Mouse (Mus musculus): ENCODE measurements around the gene Ccin.

Ccin gene

DNA sequence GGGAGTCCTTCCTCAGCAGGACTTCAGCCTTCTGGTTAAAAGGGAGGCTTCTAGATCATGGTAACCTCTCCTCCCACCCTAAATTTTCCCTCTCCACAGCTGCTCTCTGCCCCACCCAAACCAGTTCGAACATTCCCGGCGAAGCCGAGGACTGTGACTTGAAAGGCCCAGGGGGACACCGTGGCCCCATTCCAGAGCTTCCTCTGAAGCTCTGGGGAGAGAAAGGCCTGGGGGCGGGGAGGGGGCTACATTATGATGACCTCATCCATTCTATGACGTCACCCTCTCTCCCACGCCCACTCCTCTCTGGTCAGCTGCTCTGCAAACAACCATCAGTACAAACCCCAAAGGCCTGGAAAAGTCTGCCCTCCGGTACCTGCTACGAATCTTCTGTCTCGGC, at the start of gene Ccin:
Gene Ccin (plus strand): TSS at position 303 of the 400 bp plus-strand sequence.
- no peak for DNase-seq (ENCODE audit: low spot score in 2 of 2)

DNA sequence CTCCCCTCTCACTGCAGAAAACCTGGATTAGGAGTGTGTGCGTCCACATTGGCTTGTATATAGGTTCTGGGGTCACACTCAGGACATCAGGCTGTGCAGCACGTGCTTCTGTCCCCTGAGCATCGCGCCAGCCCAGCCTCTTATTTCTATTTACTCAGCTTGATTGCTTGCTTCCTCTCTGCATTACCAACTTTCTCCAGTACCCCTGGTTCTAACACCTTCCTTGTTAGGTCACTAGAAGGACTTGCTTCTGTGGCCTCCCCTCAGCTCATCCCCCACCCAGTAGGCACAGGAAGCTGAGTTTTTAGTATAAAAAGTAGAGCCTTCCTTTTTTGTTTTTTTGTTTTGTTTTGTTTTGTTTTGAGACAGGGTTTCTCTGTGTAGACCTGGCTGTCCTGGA, 47.1 kb upstream of the Ccin start:
- DNase-seq (ENCODE audit: low spot score in 2 of 2), result no peak

DNA sequence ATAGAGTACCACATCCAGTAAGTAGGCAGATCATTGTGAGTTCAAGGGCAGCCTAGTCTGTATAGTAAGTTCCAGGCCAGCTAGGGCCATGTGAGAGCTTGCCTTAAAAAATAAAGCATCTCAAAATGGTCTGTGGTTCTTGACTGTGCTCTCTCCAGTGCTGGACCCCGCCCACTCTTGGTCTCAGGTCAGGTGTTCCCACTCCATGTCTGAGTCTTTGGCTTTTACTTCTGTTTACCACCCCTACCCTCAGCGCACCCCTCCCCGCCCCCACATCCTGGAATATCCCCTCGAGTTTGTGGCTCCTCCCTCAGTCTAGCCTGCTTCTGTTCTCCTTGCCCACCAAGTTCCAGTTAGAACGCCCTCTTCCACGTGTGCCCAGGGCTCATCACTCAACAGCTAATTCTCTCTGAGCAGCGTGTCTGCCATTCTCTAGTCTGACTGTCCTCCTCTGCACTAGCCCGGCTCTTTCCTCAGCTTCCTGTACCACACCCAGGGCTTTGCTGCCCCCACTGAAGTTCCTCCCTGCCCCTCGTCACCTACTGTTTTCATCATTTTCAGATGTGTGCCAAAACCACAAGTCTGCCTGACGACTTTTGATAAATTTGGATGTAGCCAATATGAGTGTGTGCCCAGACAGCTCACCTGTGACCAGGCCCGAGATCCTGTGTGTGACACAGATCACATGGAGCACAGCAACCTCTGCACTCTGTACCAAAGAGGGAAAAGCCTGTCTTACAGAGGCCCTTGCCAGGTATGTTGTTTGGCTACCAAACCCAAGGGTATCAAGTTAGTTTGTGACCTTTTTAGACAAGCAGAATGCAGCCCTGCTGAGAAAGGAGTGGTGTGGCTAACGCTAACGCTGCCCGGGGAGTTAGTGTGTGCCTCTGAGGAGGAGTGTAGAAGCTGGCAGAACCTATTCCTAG, 46.3 kb upstream of the Ccin start:
- DNase-seq (ENCODE audit: low spot score in 2 of 2), result peak in 1 of 2 experiments; percentile 29

DNA sequence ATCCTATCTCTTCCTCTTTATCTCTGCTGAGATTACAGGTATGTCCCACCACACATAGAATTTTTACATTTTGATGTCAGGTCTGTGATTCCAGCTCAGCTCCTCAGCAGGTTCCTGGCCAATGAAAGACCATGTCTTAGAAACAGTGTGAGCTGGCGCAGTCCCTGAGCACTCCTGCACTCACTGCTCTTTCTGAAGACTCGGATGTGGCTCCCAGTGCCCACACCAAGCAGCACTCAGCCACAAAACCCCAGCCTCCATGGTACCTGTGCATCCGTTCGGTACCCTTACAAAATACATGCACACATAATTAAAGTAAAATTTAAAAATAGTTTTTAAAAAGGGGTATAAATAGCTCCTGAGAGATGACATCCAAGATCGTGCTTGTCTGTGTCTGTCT, 42.0 kb upstream of the Ccin start:
- no peak for DNase-seq (ENCODE audit: low spot score in 2 of 2)

DNA sequence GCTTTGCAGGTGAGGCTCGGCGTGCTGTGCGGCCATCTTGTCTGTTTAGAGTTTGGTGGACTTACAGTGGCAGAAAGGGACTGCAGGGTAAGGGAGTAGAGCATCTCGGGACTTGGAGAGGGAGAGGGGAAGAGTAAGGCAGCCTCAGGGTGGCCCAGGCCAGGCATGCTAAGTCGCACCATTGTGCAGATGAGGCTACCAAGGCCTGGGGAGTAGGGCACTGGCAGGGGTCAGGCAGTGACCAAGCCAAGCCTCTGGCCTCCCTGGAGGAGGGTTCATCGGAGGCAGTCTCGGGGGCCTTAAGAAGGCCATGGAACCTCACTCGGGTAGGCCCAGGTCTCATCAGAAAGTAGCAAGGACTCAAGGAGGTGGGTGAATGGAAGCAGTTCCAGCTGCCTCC, 40.9 kb upstream of the Ccin start:
- DNase-seq (ENCODE audit: low spot score in 2 of 2), result no peak

DNA sequence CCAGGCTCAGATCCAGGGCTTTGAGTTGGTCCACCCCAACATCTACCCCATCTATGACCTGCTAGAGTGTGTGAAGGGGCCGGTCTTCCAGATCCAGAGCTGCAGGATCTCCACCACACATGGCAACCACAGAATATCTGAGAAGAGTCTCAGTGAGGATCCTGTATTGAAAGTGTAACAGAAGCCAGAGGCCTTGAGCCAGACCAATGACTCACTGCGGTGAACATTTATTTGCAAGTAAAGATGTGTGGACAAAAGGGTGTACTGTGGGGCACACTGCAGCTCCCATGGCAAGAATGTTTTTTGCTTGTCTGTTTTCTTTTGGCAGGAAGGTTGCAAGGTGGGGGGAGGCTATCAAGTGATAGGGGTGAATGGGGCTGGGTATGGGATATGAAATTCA, 35.7 kb upstream of the Ccin start:
- DNase-seq (ENCODE audit: low spot score in 2 of 2), result no peak

DNA sequence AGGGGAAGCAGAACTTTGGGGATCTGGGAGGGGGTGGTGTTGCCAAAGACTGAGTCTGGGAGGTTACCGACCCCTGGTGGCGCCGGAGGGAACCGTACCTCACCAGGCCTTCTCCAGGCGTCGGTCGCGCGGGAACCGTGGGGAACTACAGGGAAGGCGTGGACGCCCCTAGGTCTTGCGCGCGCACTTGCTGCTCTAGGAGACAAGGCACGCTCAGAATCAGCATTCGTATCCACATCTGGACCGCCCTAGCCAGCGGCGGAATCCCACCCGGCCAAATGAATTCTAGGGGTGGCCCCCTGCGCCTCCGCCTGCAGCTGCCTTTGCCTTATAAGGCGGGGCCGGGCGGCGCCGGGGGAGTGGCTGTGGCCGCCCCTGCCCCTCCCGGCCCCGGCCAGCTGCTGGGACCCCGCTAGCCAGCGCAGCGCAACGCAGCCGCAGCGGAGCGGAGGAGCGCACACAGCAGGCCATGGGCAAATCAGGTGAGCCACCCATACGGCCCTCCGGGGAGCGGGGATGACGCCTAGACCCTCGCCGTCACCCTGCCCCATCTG, 25.9 kb upstream of the Ccin start, which contains the start of gene Glipr2:
Gene Glipr2 (plus strand): TSS at position 110 of the 554 bp plus-strand sequence.
- DNase-seq (ENCODE audit: low spot score in 2 of 2), result peak; percentile 80 to 91

DNA sequence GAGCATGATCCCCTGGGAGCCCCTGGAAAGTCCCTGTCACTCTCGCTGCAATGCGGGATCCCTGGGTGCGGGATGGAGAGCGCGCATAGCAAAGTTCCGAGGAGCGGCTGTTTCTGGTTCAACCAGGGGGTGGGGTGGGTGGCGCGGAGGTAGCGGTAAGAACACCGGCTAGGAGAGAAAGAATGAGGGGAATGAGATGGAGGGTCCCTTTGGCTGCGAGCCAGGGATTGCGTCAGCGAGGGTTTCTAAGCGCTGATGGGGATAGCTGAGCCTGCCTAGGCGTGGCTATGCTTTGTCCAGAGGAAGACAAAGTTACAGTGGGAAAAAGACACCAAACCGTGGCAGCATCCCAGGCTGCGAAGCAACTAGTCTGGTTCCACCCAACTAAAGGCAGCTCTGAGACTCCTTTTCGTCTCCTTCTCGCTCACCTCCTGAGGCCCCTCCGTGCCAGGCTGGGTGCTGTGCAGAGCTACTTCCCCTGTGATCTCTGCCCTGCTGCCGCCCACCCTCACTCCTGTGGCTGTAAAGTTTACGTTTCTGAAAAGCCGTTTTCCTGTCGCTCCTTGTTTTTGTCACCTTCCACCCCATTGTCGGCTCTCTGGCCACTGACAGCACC, 25.3 kb upstream of the Ccin start:
- peak; percentile 58 to 69 for DNase-seq (ENCODE audit: low spot score in 2 of 2)

DNA sequence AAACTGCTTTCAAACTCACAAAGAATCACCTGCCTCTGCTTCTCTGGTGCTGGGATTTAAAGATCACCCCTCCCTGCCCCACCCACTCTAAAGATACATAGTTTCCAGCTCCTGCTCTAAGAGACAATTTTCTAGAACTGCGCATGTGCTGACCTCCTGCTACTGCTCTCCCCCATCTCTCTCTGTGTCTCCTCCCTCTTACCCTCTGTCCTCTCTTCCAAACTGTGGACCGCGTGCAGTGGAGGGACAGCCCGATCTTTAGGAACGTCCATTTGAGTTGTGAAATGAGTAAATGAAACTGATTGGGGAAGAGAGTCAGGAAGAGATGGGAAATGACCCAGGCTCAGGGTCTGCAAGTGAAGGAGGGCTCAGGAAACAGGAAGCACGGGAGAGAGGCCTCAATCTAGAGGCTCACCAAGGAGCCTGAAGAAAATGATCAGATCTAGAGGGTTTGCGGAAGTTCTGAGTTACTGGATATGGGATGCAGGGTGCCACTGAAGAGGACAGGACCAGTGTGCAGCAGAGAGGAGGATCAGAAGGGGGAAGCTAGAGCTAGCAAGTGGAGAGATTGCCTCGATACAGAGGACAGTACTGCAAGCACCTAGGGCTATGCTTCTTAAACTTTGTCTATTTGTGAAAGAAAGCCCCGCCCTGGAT, 23.6 kb upstream of the Ccin start:
- peak; percentile 32 to 35 for DNase-seq (ENCODE audit: low spot score in 2 of 2)

DNA sequence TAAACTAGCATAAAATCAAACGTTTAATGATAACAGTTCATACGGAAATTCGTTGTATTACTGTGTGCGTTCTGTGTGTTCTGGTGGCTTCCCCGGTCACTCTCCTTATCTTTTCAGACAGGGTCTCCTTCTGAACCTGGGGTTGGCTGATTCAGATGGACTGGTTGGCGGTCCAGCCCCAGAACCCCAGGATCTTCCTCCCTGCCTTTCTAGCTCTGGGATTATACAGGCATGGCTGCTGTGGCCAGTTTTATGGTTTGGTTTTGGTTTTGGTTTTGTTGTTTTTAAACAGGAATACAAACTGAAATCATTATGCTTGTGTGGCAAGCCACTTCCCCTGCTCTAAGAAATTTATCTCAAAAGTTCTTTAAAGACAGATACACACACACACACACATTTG, 23.1 kb upstream of the Ccin start:
- DNase-seq (ENCODE audit: low spot score in 2 of 2), result peak in 1 of 2 experiments; percentile 46

DNA sequence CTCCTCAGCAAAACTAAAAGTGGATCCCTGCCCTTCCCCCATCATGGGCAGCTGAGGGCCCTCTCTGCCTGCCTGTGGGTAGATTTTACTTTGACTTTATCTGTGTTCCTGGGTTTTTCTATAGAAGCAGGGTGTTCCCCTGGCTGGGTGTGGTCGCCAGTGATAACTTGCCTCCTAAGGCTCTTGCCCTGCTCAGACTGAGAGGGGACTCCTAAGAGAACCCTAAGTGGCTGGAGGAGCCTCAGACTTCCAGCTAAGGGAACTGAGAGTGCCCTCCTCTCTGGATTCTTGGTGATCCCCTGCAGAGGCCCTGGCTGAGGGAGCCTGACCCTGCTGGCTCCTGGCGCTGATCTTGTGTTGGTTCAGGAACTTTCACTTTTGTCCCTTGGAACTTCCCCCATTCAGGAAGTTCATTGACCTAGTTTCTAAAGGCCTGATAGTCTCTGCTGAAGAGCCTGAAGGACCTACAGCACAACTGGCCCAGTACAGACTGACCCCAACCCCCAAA, 18.9 kb upstream of the Ccin start:
- peak; percentile 45 to 73 for DNase-seq (ENCODE audit: low spot score in 2 of 2)

DNA sequence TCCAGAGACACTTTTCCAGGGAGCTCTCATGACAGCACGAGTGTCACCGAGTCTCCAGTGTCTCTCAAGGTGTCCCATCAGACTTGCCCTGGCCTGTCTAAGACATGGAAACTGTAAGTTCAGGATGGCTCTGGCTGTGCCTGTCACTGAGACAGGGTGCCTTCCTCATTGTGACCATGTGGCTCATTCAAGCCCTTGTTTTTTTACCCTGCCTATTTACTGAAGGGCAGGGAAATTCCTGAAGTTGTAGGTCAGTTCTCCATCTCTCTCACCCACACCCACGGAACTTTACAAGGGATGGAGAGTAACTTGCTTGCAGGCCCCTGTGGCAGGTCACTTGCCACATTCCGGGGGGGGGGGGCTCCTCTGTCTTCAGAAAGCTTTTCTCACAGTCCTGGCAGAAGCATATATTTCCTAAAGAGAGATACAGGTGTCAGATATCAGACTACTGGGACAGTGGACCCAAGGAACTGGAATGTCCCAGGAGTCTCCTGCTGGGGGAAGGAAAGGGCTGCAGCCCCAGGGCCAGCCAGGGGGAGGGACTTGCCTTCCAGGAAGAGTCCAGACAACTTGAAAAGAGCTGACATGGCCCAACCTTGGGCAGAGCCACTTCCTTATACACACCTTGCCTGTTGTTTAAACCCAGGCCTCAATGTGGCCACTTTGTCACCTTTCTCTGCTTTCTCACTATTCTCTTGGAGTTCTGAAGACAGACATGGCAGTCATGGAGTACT, 18.2 kb upstream of the Ccin start:
- DNase-seq (ENCODE audit: low spot score in 2 of 2), result peak; percentile 21 to 39

DNA sequence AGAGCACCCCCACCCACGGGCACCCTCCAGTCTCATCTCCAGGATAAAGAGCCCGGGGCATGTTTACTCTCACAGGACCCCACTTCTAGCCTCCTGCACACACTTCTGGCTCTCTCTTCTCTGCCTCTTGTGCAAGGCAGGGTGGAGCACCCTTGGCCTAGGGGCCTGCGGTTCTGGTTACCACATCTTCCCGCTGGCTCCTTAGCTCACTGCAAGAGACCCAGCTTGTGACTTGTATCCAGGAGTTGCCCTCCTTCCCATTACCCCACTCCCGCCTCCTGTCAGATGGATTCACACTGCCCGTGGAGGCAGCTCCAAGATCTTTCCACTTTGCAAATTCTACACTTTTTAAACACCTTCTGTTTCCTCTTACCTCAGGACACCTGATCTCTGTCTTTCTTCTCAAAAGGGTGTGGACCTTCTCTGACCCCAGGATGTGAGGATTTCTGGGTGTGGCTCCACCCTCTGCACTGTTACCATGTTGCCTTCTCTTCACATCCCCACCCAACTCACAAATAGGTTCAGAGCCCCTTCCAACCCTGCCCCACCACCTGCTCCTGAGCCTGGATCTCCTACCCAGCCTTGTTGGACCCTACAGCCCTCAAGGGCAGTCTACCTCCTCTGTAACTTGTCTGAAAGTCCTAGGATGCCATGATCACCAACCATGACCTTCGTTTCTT, 17.3 kb upstream of the Ccin start:
- peak in 1 of 2 experiments; percentile 22 for DNase-seq (ENCODE audit: low spot score in 2 of 2)

DNA sequence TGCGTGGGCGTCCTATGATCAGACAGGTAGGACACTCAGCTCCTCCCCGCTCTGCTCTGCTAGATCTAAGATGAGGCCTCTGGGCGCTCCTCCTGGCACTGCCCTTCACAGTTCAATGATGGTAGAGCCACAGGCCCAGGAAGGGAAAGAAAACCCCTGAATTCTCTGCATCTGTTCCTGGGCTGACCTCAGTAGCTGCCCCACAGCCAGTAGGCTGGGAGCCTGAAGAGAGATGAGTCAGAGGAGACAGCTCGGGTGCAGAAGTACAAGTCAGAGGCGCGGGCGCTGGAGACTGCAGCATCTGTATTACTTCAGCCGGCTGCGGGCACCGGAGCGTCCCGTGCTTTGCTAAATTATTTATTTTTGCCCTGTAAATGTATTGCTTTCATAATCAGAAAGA, 14.6 kb upstream of the Ccin start:
- peak in 1 of 2 experiments; percentile 47 for DNase-seq (ENCODE audit: low spot score in 2 of 2)

DNA sequence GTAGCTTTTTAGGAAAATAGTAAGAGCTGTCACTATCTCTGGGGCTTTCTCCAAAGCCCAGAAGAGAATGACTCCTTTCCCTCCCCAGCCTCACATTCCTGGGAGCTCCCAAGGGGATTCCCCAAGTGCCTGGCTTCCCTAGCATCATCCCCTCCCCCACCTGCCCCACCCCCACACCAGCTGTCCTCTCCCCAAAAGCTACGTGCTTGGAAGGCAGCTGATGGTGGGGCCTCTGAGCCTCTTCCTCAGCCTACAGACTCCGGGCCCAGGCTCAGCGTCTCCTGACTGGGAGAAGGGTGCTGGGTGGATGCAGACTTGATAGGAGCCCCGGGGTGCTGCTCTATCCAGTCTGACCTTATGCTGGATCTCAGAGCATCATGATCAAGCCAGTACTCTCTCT, 13.9 kb upstream of the Ccin start:
- no peak for DNase-seq (ENCODE audit: low spot score in 2 of 2)

DNA sequence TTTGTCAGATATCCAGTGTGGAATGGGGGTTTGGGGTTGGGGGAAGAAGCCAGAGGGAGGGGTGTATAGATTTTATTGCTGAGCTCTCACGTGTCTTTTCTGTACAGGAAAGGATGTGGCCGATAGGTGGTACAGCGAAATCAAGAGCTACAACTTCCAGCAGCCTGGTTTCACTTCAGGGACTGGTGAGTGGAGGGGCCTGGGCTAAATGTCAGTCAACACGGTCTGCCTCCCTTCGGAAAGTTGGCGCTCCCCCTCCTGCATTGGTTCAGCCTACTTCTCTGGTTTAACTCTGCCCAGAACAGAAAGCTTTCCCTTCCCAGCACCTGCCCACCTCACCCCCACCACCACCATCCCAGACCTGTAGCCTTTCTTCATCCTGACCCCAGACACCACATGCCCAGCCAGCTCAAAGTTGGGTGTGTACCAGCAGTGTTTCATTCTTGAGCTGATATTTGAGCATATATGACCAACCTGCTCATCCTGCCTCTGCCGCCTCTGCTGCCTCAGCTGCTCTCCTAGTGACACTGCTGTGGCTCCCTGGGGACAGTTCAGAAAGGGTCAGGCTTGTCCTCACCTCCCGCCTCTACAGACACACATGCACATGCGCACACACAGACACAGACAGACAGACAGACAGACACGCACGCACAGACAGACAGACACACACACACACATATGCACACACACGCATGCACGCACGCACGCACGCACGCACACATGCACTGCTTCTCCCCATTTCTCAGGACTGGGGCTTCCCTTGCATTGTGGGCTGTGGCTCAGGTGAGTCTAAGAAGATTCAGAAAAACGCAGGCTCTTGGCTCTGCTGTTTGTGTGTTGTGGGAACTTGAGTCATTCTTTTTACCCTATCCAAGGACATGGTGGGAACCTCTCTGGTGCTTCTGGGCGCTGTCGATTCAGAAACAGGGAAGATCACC, 12.6 kb upstream of the Ccin start:
- no peak for DNase-seq (ENCODE audit: low spot score in 2 of 2)

DNA sequence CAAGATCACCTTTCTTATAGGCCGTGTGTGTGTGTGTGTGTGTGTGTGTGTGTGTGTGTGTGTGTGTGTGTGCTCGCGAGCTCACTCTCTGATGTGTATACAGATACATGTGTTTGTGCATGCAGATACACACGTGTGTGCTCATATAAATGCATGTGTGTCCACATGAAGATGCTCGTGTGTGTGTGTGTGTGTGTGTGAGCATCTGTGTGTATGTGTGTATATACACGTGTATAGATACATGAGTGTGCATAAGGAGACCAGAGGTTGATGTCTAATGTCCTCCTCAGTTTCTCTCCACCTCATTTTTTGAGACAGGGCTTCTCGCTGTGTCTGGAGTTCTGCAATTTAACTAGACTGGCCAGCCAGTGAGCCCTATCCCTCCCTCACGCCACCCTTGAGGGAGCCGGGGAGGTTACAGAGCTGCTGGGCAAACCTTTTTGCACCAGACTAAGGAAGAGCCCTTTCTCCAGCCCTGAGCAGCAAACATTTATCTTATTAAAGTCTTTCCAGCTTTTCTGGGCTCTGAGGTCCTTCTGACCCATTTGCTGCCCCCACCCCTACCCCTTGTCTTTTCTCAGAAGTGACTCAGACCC, 11.6 kb upstream of the Ccin start:
- no peak for DNase-seq (ENCODE audit: low spot score in 2 of 2)

DNA sequence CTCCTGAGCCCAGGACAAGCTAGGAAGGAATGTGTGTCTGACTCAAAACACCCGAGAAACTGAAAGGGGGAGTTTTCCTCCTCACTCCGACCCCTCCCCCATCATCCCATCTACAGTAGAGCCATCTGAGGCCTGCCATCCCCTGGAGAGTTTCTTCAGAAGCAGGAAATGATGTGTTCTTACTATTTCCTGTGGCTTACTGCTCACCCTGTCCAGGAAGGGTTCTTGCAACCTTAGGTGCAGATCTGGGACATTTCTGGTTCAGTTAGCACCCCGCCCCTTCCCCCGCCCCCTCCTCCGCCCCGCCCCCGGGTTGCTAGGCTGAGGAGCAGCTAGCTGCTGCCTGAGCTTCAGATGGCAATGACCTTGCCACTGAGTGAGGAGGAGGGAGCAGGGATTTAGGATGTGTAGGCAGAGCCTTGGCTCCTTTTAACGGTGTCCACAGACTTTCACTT, 11.1 kb upstream of the Ccin start:
- DNase-seq (ENCODE audit: low spot score in 2 of 2), result peak; percentile 22 to 49

DNA sequence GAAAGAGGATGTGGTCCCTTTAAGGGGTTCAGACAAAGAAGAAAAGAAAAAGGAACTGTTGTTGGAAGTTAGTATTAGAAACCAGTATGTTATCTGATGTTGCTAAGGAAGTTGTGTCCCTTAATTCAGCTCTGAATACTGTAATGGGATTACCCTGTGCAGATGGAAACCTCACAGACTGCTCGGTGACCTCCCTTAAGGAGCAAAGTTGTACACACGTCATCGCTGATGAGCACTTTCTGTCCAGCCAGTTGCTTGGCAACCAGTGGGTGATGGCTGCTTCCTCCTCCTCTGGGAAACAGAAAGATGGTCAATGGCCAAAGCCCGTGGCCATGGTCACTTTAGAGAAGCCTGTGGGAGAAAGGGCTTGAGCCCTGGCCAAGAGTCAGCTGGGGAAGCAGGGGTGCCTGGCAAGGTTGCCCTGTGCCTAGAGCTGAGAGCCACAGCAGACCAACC, 9.7 kb upstream of the Ccin start:
- peak in 1 of 2 experiments; percentile 26 for DNase-seq (ENCODE audit: low spot score in 2 of 2)

All from spleen, postnatal 10 days (tissue).